Mouse (Mus musculus): Measurements from ENCODE around the gene Cadm1.

Cadm1 gene

GRCm38 (mm10) chr9:47739276-47739675 is 209.3 kb downstream of the Cadm1 start:
- DNase-seq (ENCODE audit: low spot score in 2 of 2) = no peak

DNA sequence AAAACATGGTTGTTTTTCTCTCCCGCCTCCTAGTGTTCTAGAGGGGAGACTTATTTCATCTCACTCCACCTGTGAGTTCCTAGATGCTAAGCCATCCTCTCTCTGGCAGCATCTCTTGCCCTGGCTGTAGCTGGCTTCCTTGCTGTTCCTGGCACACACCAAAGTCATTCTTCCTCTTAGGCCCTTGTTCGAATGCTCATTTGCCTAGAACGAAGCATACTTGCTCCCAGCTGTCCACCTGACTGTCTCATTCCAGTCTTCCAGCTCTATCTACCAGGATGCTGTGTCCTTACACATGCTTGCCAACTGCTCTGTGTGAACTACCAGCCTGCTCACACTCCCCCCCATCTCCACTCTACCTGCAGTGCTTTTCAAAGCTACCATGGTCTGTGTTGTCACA is 211.8 kb downstream of the Cadm1 start:
- no peak for DNase-seq (ENCODE audit: low spot score in 2 of 2)

DNA sequence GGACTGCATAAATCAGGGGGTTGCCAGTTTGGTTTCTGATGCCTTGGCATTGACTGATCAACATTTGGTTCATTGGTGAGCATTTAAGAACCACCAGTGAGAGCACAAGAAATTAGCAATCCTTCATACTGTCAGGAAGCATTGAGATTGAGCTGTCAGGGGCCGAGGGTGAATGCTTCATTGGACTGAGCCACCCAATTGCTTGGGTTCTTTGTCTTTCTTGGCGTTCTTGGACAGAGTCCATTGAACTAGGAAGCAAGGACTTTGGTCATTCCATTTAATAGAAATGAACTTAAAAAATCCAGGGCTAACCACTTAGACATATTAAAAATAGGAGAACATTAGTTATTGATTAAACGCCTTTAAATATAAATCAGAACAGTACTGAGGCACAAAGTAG is 214.9 kb downstream of the Cadm1 start:
- no peak for DNase-seq (ENCODE audit: low spot score in 2 of 2)

DNA sequence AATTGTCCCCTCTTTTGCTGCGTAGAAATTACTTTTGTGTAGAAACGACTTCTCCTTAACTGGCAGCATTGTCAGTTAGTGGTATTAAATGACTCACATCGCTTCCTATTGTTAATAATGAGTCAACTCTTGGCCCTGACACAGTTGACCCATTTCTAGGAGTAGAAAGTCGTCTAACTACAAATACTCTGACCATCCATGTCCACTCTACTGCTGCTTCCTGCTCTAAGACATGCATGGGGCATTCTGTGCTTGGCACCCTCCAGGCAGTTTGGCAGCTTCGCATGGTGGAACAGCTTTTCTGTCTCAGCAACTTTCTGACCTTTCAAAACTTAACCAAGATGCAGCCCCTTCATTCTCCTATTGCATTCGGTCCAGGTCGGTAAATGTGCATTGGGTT is 215.7 kb downstream of the Cadm1 start:
- DNase-seq (ENCODE audit: low spot score in 2 of 2) = no peak

GRCm38 (mm10) chr9:47749160-47749559 is 219.2 kb downstream of the Cadm1 start:
- no peak for DNase-seq (ENCODE audit: low spot score in 2 of 2)

GRCm38 (mm10) chr9:47752516-47752915 is 222.5 kb downstream of the Cadm1 start:
- DNase-seq (ENCODE audit: low spot score in 2 of 2) = no peak

DNA sequence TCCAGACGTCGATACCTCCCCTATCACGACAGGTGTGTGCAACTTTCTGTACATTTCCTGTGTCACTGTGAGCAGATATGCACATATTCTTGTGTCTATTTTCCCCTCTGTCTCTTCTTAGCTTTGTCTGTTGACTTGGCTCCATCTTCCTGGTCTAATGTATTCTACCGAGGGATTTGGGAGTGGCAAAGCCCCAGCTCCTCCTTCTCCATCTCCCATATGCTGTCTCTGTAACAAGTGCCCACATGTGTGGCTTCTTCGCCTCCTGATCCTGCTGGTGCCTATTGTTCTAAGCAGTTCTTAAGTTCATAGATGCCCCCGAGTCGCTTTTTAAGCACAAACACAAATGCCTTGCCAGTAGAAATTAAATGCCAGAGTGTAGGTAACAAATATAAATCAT is 223.2 kb downstream of the Cadm1 start:
- DNase-seq (ENCODE audit: low spot score in 2 of 2) = no peak

DNA sequence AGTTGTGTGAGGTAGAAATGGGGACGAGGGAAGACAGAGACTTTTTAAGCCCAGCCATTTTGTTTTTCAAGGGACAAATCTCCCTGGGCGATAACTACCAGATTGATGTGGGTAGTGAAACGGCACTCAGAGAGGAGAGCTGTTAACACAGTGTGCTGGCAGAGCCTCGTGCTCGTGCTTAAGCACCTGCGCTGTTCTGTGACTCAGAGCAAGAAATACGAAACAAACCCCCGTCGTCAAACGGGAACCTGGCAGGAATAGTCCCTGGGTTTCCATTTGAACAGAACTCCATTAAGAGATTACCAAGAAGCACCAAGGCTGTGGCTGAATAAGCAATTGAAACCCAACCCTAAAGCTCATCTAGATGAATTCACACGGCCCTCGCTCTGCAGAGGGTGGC is 225.1 kb downstream of the Cadm1 start:
- no peak for DNase-seq (ENCODE audit: low spot score in 2 of 2)

DNA sequence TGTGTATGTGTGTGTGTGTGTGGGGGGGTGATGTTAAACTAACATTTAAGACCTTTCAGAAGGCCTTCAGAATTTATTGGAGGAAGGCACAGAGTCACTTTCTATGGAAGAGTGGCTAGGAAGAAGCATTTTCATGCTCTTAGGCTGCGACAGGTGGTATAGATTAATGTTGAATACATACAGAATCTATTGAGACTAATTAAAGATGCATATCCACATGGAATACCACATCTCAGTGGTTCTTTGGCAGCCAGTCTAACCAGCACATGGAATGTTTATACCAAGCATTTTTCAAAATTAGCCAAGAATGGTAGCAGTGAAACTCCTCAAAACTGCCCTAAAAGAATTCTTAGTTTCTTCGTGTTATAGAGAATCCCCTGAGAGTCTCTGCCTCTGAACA is 227.8 kb downstream of the Cadm1 start:
- no peak for DNase-seq (ENCODE audit: low spot score in 2 of 2)

DNA sequence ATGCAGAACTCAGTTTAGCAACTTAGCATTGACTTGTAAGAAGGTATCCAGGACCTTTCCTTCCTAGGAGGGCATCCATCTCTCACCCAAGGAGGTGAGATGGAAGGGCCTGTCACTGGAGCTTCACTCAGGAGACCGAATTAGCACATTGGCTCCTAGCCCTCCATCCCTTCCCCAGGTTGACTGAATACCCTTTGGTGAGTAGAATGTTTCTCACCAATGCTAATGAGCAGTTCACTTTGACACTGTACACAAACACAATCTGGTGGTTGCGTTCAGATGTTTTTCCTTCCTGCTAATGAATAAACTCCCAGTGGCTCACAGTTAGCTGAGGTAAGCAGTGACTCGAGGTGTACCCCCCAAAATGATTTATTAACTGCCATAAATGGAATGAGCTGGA is 228.3 kb downstream of the Cadm1 start:
- no peak for DNase-seq (ENCODE audit: low spot score in 2 of 2)

- DNase-seq (ENCODE audit: low spot score in 2 of 2) = no peak
These were observed 229.8 kb downstream of the Cadm1 start for GRCm38 (mm10) chr9:47759807-47760206.

DNA sequence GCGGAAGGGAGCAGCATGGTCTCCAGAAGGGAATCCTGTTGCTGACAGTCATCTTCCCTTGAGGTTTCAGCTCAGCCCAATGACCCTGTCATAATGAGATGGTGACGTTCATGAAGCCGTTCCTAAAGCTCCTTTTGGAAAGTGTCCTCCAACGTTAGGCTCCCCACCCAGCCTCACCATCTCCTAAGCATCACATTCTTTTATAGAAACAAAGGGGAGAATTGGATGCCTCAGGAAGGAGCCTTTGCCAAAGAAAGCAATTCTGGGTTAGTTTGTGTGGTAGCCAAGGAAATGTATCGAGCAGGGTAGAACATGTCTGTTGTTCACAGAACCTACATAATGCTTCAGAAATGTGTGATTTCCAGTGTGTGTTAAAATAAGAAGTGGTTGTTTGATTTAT is 231.6 kb downstream of the Cadm1 start:
- DNase-seq (ENCODE audit: low spot score in 2 of 2) = no peak

- DNase-seq (ENCODE audit: low spot score in 2 of 2) = no peak
These were observed 232.9 kb downstream of the Cadm1 start for GRCm38 (mm10) chr9:47762913-47763312.

DNA sequence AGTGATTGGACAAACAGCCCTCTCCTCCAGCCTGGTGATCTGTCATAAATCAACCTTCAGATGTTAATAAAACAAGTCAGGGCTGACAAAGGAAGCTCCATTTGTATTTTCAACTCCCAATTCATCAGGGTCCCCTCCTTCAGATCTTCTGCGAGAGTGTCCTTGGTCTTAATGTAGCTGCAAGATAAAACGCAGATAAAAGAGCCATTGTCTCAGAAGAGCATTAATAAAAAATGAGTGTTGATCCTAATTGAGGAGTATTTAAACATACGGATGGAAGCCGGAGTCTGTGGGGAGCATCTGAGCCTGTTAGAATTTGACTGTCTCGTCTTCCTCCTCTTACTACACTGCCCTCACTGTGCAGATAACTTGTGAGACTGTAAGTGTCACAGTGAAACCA is 234.9 kb downstream of the Cadm1 start:
- DNase-seq (ENCODE audit: low spot score in 2 of 2) = no peak

DNA sequence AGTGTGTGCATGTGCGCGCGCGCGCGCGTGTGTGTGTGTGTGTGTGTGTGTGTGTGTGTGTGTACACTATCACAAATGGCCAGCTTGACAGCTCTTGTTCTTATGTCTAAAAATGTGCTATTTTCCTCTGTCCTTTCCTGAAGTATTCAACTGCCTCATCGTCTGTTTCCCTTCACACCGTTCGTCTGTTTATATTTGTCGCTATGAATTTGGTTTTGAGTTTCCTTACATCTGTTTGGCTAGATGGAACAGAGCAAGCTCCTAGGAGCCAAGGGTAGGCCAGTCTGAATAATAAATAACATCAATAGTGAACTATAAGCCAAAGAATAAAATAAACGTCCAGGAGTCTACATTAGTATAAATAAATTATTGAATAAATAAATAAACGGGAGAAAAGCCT is 235.3 kb downstream of the Cadm1 start:
- no peak for DNase-seq (ENCODE audit: low spot score in 2 of 2)

DNA sequence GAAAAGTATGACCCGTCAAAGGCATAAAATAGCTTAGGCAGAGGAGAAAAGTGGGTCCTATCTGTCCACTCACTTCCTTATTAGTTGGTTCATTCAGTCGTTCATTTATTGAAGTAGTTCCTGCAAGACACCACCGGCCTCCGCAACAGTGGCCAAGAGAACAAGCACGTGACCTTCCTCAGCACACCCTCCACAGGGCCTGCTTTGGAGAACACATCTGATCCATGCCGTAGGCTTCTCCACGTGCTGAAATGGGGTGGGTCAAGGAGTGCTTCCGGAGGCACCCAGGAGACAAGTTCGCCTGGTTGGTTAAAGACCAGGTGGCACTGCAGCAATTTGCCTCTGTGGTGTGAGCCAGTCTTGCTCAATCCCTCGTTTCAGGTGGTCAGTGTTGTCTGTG is 236.4 kb downstream of the Cadm1 start:
- no peak for DNase-seq (ENCODE audit: low spot score in 2 of 2)

DNA sequence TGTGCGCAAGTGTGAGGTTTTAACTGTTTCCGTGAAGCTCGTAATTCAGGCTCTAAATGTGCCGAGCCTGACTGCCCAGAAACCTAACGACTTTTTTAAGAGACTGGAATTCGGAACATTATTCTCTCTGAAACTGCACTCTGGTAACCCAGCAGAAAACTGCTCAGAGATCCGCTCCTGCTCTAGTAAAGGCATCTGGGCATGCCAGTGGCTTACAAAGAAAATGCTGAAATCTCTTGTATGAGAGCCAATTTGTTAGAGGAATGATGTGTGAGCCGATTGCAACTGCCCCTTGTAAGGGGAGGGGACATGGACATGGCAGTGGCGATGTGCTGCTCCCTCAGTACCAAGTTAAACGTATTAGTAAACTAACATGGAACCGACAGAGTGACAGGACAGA is 240.9 kb downstream of the Cadm1 start:
- DNase-seq (ENCODE audit: low spot score in 2 of 2) = no peak

- no peak for DNase-seq (ENCODE audit: low spot score in 2 of 2)
These were observed 242.0 kb downstream of the Cadm1 start for GRCm38 (mm10) chr9:47771953-47772352.

GRCm38 (mm10) chr9:47772750-47773149 is 242.8 kb downstream of the Cadm1 start:
- DNase-seq (ENCODE audit: low spot score in 2 of 2) = no peak

DNA sequence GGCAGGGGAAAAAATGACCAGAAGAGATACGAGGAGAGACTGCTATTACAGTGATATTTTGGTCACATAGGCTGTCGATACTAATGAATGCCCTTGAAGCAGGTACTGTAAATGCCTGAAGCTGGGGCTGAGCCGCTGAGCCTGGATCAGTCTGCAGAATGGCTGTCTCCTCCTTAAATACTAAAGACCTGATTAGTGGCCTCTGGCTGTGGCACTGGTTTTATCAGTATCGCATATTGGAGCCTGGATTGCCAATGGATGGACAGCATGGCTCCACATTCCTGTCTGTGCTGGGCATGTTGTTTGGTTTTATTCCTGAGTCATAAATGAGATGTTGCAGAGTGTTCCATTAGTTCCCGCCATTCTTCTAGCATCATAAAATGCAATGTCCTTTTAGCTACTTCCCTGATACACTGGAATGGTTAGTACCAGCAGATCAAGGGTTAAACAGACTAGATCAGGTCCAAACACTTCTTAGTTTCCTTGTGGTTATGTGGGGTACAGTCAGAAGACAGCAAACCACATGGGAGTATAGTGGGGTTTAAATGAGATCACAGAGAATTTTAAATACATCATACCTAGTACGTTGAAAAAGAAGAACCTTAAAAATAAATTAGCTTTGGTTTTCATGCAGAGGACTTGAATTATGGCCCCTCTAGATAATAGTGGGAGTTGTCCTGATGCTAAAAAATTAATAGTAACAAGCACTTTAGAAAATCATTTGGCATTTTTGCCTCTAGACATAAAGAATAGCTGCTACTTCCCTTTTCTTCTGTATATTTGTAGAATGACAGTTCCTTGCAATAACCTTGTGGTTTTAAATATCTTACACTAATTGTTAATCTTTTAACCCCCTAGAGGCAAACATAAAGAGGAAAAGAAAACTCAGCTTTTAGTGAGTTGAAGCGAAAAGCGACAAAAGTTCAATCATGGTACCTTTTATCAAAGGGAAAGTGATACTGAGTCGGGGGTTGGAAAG is 247.3 kb downstream of the Cadm1 start:
- DNase-seq (ENCODE audit: low spot score in 2 of 2) = no peak

DNA sequence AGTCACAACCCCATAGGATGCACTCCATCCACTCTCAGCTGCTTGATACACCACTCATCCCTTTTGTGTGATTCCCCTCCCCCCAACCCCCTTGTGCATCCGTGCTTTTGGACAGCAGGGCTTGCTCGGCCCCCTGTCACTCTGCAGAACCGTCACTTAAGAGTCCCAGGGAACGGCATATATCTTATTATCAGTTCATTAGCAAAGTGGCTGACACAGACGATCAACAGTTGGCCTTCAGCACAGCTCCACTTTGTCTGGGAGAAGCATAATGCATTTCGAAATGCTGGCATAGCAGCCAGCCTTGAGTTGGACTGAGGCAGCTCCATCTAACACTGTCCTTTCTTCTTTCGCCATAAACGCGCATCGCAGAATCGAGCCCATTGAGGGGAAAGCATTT is 248.5 kb downstream of the Cadm1 start:
- DNase-seq (ENCODE audit: low spot score in 2 of 2) = no peak

DNA sequence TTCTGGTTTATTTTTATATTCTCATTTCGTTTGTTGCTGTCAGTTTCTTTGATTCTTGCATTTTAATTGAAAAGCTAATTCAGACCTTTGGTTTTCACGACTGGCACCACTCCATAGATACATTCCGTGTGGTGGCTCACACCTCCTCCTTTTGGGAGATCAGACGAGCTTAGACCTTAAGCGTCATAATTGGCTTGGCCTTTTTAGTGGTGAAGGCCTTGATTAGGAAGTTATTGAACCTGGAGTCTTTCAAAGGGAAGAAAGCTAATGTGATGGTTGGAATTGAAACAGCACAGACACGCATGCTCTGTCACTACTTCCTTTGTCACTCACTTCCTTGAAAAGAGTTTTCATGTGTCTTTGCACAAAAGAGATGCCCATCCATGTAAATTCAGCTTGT is 249.3 kb downstream of the Cadm1 start:
- no peak for DNase-seq (ENCODE audit: low spot score in 2 of 2)

DNA sequence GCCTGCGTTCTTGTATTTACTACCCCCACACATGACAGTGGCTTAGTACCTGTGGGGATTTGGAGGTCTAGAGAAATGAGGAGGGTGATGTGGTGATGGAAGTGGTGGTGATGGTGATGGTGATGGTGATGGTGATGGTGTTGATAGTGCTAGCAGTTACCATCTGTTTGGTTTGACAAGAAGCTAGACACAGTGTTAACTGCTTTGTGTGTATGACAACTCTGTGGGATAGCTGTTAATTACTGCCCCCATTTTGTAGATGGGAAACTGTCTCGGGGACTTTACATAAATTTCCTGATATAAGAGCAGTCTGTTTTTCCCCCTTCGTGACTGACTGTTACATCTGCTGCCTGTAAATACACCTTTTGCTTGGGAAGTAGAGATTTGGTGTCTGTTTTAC is 256.7 kb downstream of the Cadm1 start:
- no peak for DNase-seq (ENCODE audit: low spot score in 2 of 2)

DNA sequence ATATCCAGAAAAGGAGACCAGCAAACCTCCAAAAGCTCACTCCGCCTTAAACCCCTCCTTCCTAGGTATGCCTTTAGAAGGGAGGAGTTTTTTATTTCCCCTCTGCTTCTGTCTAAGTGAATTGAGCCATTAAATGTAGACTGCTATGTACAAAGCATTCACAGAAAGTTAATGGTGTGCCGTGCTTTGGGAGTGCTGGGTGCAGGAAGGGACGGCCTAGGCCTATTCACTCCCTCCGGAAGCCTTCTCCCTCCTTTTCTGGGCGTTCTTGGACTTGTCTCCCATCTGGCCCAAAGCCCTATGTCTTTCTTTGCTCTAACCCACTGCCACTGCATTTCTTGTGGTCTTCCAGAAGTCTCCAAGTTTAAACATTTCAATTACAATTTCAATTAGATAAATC is 268.5 kb downstream of the Cadm1 start:
- DNase-seq (ENCODE audit: low spot score in 2 of 2) = no peak
